Mouse (Mus musculus) kidney, embryonic 16.5 days (tissue): ENCODE results near the gene Parm1. TPM values are rescaled to one million over a fixed set of nuclear protein-coding genes. Genes with fewer than 3 reads are reported as not detected.

Source experiments
- ATAC-seq: fragments of 200-750 bp; cut with Nextera tagmentation; 2 replicates; pipeline ENCODE4 v1.8.0; 2017; ENCODE audit warnings: moderate TSS enrichment; ENCODE audit not compliant: low FRiP score, low TSS enrichment
- H3K27ac ChIP-seq: fragments of 300-500 bp; sonication (generic); 2 replicates; pipeline ENCODE4 v1.5.1; 2014; ENCODE audit warnings: low read length
- H3K27me3 ChIP-seq: fragments of 300-500 bp; sonication (generic); 2 replicates; pipeline ENCODE4 v1.6.1; 2014; ENCODE audit warnings: low read length, control low read depth, mixed read lengths; ENCODE audit not compliant: insufficient read depth
- H3K36me3 ChIP-seq: fragments of 300-500 bp; sonication (generic); 2 replicates; pipeline ENCODE4 v1.6.1; 2014; ENCODE audit warnings: low read length, control low read depth, mixed read lengths; ENCODE audit not compliant: insufficient read depth
- H3K4me1 ChIP-seq: fragments of 300-500 bp; sonication (generic); 2 replicates; pipeline ENCODE4 v1.6.1; 2014; ENCODE audit warnings: low read length, control low read depth, mixed read lengths; ENCODE audit not compliant: insufficient read depth
- H3K4me2 ChIP-seq: fragments of 300-500 bp; sonication (generic); replicated peaks from 2 replicates; pipeline ENCODE4 v1.6.1; 2014; ENCODE audit warnings: low read depth, low read length
- H3K4me3 ChIP-seq: fragments of 300-500 bp; sonication (generic); 2 replicates; pipeline ENCODE4 v1.5.1; 2014; ENCODE audit warnings: mild to moderate bottlenecking, low read length
- H3K9ac ChIP-seq: fragments of 300-500 bp; sonication (generic); replicated peaks from 2 replicates; pipeline ENCODE4 v1.6.1; 2014; ENCODE audit warnings: low read length
- H3K9me3 ChIP-seq: fragments of 300-500 bp; sonication (generic); 2 replicates; pipeline ENCODE4 v1.6.1; 2016; ENCODE audit warnings: low read length, control low read depth
- WGBS: fragments of 180-500 bp; shearing (Covaris S2); extraction: QIAGEN DNeasy Blood & Tissue Kit; methylation state at CpG from one replicate; pipeline ENCODE4 v1.1.7; 2014; 5-methylcytosine and 5-hydroxymethylcytosine counted together
- polyA plus RNA-seq: library from polyadenylated mRNA; unstranded; fragments of >200 nt; fragmentation: Nextera tagmentation; extraction: Ambion mirVana; gene quantifications from 2 replicates; pipeline ENCODE4 v1.2.1, GENCODE M21; 2015

The Parm1 gene
- polyA plus RNA-seq, 1 experiment from 2014 or later = 9.6 TPM

DNA sequence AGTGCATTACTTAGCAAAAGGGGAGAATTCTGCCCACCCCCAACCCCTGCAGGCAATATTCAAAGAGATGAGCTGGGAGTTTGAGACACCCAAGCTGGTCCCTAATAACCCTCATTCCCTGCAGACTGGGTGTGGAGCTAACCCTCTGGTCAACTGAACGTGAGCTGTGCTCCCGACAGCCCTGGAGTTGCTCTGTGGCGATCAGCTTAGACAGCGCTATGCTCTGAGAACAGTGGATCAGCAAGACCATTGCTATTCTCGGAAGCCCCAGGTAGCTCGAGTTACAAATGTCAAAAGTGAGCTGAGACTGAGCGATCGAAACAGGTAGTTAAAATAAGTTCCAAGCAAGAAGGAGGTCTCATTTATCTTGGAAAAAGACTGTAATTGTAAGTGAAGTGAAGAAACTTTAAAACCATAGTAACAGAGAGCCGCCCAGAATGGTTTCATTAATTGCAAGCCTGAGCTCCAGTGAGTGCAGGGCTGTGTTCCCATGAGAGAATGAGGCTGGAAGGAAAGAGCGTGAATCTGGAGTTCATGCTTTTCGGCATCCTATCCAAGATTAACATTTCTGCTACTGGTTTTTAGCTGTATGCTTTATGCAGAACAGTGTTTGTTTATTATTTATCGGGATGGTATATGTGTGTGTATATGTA is 86.5 kb downstream of the Parm1 start:
- no peaks in the 10 kb centered on the region for H3K9me3 ChIP-seq
- no peak overlapping the region for H3K27ac ChIP-seq
- no peak overlapping the region for H3K4me3 ChIP-seq
- no peak overlapping the region for H3K4me2 ChIP-seq
- H3K36me3 ChIP-seq = no peaks in the 10 kb centered on the region
- WGBS = 30% methylated on average over 12 of the region's 12 CpGs
- H3K4me1 ChIP-seq = peaks cover 12% of the 10 kb centered on the region
- H3K27me3 ChIP-seq = no peaks in the 10 kb centered on the region
- H3K9ac ChIP-seq = no peak overlapping the region
- ATAC-seq = peak; percentile 67

DNA sequence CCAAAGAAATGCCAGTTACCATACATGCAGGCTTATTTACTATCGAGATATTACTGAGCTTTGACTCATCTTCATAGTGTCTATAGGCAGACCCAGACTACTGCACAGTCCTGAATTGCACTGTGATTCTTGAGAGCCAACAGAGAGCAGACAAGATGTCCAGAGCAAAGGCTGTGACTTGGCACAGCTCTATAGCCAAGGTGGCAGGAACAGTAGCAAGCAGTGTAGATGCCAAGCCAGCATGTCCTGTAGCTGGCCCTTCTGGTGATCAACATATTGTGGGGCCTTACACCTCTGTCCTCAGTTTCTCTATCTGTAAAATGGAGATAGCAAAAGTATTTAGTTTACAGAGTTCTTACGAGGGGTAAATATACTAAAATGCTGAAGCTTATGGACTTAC is 89.8 kb downstream of the Parm1 start:
- H3K9ac ChIP-seq = no peak overlapping the region
- 84% methylated on average over 2 of the region's 2 CpGs for WGBS
- no peak for ATAC-seq

DNA sequence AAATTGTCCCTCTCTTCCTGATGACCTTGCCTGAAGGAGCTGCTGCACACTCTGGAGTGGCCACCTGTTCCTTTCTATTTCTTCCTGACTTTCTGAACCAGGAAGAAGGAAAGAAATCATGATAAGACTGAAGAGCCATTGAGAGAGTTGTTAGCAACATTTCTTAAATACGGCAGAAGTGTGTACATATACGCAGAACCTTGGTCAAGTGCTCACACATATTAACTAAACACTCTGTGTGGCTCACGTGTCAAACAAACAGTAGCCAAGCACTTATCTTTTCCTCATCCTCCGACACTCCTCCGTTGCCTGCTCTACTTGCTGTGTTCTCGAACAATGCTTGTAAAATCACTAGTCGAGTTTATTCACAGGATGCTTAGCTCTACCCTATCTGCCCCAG is 90.4 kb downstream of the Parm1 start:
- 82% methylated on average over 7 of the region's 7 CpGs for WGBS
- Histone ChIP-seq H3K4me3 (no peak overlapping the region), H3K36me3 (no peaks in the 10 kb centered on the region), H3K27me3 (no peaks in the 10 kb centered on the region), H3K4me1 (peaks cover 10% of the 10 kb centered on the region), H3K27ac (no peak overlapping the region), H3K9me3 (no peaks in the 10 kb centered on the region), H3K9ac (no peak overlapping the region), H3K4me2 (no peak overlapping the region)
- no peak for ATAC-seq

More for the DNA sequence above, 89.8 kb downstream of the Parm1 start:
- Histone ChIP-seq H3K4me3 (no peak overlapping the region), H3K36me3 (no peaks in the 10 kb centered on the region), H3K4me1 (peaks cover 12% of the 10 kb centered on the region), H3K9me3 (no peaks in the 10 kb centered on the region), H3K27ac (no peak overlapping the region), H3K27me3 (no peaks in the 10 kb centered on the region), H3K4me2 (no peak overlapping the region)

DNA sequence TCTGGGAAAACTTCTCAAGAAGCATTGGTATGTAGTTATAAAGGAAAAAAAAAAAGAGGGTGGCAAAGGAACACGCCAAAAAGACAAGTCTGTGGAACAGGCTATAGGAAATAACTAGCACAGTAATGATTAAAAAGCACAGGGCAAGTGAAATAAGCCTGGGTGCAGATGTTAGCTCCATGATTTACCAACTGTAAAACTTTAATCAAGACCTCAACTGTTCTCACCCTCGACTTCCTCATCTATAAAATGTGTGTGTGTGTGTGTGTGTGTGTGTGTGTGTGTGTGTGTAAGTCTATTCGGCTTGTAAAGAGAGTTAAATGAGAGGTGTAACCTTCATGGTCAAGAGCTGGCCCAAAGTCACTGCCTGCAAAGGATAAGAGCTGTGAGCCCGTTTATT is 91.6 kb downstream of the Parm1 start:
- 63% methylated on average over 4 of the region's 4 CpGs for WGBS
- Histone ChIP-seq H3K36me3 (no peaks in the 10 kb centered on the region), H3K27ac (no peak overlapping the region), H3K4me1 (no peaks in the 10 kb centered on the region), H3K4me3 (no peak overlapping the region), H3K27me3 (no peaks in the 10 kb centered on the region), H3K4me2 (no peak overlapping the region), H3K9ac (no peak overlapping the region), H3K9me3 (no peaks in the 10 kb centered on the region)
- no peak for ATAC-seq

DNA sequence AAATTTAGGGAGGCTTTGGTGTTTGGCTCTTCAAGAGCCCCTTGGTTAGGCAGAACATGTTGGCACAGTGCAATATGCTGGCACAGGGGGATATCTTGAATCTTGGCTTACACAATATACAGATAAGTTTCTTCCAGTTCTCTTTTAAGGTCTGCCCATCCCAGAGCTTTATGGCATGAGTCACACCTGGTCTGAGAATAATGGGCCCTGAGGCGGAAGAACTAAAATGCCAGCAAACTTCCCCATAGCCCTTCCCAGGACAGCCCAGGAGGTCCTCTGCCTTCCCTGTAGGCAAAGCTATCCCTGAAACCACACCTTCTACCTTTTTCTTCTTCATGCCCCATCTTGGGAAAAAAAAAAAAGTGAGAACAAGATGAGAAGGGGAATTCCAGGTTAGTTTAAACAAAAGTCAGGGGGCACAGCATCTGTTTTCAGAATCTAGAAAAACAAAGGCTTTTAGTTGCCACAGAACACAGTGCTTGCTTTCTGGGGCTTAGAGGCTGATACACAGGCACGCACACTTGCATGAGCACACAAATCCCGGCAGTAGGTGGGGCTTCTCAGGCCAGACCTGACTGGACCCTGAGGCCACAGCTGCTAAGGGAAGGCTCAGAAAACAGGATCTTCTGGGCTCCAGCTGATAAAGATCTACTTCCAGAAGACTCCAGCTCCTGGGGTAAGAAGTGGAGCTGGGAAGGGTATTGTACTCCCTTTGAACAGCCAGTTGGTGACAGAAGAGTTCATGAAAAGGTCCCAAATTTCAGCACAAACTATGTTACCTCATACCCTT is 92.3 kb downstream of the Parm1 start:
- H3K4me3 ChIP-seq = no peak overlapping the region
- H3K9ac ChIP-seq = no peak overlapping the region
- no peaks in the 10 kb centered on the region for H3K4me1 ChIP-seq
- no peak overlapping the region for H3K4me2 ChIP-seq
- ATAC-seq = no peak
- no peak overlapping the region for H3K27ac ChIP-seq
- no peaks in the 10 kb centered on the region for H3K36me3 ChIP-seq
- H3K9me3 ChIP-seq = no peaks in the 10 kb centered on the region
- WGBS = 71% methylated on average over 3 of the region's 3 CpGs
- H3K27me3 ChIP-seq = no peaks in the 10 kb centered on the region

DNA sequence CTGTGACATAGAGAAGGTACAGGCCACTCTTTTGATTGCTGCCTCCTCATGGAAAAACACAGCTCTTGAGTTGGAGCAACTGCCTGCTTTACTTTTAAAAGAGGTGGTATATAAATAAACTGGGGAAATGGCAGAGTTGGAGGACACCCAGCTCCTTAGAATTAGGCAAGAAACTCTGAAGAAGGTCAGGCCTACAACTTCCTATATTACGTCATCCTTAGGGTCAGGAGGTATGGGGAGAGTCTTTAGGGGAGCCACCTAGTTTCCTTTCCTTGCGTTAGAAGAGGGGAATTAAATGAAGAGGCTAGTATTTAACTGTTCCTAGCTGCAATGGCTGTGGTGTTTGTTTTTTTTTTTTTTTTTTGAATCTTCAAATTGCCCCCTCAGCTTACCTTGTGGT is 93.1 kb downstream of the Parm1 start:
- H3K27me3 ChIP-seq = no peaks in the 10 kb centered on the region
- no peaks in the 10 kb centered on the region for H3K4me1 ChIP-seq
- ATAC-seq = no peak
- no peak overlapping the region for H3K4me2 ChIP-seq
- 82% methylated on average over 2 of the region's 2 CpGs for WGBS
- no peak overlapping the region for H3K4me3 ChIP-seq
- H3K27ac ChIP-seq = no peak overlapping the region
- H3K9ac ChIP-seq = no peak overlapping the region
- H3K9me3 ChIP-seq = no peaks in the 10 kb centered on the region
- H3K36me3 ChIP-seq = no peaks in the 10 kb centered on the region

DNA sequence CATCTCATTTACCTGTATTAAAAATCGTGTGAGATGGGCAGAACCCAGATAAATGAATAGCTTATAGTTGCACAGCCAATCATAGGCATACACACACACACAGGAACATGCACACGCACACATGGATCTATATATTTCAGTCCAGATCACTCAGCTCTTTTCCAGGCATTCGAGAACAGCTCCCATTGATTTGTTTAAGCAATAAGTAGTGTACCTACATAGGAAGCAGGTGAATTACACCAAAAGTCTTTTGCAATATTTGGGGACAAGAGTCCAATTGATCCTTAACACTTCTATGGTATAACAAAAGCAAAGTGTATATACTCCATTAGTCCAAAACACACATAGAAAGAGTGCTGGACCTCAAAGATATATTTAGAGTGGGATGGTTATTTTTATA is 94.2 kb downstream of the Parm1 start:
- H3K9ac ChIP-seq = no peak overlapping the region
- ATAC-seq = no peak
- 99% methylated on average over 3 of the region's 3 CpGs for WGBS

DNA sequence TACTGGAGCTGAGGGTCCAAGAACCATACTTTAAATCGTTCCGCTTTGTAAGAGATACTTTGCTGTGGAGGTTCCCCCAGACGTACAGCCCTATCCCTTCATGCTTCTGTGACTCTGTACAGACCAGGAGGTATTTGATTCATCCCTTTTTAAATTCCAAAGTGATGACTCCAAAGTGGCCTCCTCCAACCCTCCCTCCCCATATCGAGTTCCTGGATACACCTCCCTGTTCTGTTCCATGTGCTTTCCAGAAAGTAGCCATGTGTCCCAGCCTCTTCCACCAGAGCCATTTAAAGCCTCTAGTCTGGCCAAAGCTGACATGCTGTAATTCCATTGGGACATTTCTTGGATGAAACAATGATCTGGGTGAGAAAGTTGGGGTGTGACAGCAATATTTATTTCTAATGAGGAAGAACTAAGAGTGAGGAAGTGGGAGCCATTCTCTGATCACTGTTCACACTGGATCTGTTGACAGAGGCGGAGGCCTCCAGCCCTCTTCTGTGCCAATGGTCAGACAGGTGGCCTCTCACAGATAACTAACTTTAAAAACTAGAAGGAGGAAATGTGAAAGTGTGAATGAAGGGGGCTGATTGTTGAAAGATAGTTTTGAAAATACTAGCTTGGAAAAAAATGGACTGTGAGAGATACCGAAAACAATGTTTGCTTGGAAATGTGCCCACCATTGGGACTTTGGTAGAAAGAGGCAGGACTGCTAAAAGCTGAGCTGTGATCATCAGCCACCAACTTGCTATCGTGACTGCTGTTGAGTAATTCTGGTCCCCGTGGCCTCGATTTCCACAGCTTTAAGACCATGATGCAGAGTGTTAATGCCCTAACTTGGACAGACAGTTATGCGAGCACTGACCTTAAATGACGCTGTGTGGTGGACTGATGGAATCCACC is 100.2 kb downstream of the Parm1 start:
- peak; percentile 78 for ATAC-seq
- Histone ChIP-seq H3K9me3 (no peaks in the 10 kb centered on the region), H3K4me1 (0 out of 2 replicates have a peak, but pooled peaks cover 5% of the 10 kb centered on the region), H3K4me2 (no peak overlapping the region), H3K4me3 (no peak overlapping the region), H3K27ac (no peak overlapping the region), H3K9ac (no peak overlapping the region), H3K36me3 (no peaks in the 10 kb centered on the region), H3K27me3 (no peaks in the 10 kb centered on the region)
- 72% methylated on average over 11 of the region's 11 CpGs for WGBS

More for the DNA sequence above, 94.2 kb downstream of the Parm1 start:
- Histone ChIP-seq H3K9me3 (no peaks in the 10 kb centered on the region), H3K4me3 (no peak overlapping the region), H3K4me1 (no peaks in the 10 kb centered on the region), H3K27ac (no peak overlapping the region), H3K27me3 (no peaks in the 10 kb centered on the region), H3K36me3 (no peaks in the 10 kb centered on the region), H3K4me2 (no peak overlapping the region)

DNA sequence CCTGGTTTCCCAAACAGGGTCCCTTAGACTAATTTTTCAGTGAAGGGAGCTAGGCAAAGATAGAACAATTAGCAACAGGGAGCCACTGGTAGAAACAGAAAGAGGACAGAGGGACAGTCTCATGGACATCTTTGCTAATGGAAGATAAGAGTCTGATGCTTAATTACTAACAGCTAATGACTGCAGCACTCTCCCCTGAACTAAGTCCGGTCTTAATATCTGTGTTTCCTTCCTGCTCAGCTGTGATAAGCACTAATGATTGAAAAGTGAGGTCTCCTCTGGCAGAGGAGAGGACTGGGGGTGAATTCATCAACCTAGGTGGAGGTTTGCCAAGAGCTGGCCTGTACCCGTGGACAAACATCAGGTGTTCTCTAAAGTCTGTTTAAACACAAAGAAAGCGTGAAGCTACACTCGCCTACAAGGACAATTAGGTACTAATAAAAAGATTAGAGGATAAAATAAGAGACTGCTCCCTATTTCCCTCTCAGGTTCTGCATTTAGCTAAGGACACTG is 101.3 kb downstream of the Parm1 start:
- Histone ChIP-seq H3K36me3 (no peaks in the 10 kb centered on the region), H3K27ac (no peak overlapping the region), H3K9ac (no peak overlapping the region), H3K4me1 (0 out of 2 replicates have a peak, but pooled peaks cover 5% of the 10 kb centered on the region), H3K4me2 (no peak overlapping the region), H3K4me3 (no peak overlapping the region), H3K9me3 (no peaks in the 10 kb centered on the region), H3K27me3 (no peaks in the 10 kb centered on the region)
- WGBS = 75% methylated on average over 4 of the region's 4 CpGs
- no peak for ATAC-seq
